Mouse (Mus musculus): ENCODE measurements at regions not wholly inside any gene's neighbourhood (a gene's known extent, or its start where the extent isn't known, plus 50 kb on each side); places are given as distances from the start of the nearest gene placed in this dataset.

DNA sequence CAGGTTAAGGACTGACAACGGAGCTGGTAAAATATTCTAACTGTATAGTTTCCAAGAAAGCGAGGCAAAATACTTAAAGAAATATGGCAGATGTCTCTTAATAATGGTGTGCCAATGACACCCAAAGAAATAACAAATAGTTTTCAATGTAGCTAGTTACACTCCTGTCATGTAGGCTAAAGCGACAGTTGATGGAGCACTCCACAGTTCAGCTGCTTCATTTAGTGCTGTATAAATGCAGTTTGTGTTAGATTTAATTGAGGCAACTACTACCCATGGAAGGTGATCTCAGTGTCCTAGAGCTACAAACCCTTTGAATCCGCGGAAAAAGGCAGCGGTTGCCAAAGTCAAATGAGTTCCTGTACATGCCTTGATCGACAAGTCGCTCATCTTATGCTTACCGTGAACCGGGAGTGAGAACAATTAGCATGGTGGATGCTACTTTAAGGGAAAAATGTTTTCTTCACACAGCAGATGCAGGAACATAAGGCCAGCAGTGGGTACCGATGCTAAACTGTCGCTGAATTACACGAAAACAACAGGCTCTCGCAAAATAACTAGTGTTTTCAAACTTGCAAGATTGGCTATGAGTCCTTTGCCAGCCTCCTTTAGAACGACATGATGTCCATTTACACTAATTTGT lies 961.4 kb downstream of the Mat2b start:
- no peak for DNase-seq (ENCODE audit: low spot score)

DNA sequence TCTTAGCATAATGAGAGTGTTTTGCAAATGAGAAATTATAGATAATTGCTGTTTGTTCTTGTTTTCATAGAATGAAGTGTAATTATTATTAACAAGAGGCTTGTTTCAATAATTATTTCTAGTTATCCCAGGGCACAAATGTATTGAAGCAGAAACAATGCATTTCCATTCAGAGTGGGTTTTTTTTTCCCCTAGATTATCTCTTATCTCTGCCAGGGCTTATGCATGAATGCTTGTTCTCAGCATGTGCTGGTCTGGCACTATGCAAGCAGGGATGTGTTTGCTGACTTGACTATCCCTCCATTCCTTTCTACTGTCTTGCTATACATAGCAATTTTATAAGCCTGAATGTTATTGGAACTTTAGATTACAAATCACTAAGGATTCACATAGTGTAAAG lies 971.4 kb downstream of the Mat2b start:
- no peak for DNase-seq (ENCODE audit: low spot score)

DNA sequence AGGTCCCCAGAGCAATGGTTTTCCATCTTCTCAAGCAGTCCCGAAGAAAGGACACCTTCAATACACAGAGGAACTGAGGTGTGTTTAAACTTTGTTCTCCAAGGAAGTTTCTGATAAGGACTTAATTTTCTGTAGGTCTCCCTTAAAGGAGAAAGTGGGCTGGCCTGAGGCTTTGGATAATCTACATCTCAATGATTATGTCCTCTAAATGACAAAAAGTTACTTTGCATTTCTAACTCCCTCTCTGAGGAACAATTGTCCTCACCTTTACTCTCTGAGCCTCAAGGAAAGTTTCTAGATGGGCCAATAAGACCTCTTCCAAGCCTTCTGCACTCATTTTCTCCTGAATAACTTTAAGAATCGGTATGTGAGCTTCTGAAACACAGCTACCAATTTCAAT lies 1016.5 kb downstream of the Mat2b start:
- DNase-seq (ENCODE audit: low spot score): no peak

DNA sequence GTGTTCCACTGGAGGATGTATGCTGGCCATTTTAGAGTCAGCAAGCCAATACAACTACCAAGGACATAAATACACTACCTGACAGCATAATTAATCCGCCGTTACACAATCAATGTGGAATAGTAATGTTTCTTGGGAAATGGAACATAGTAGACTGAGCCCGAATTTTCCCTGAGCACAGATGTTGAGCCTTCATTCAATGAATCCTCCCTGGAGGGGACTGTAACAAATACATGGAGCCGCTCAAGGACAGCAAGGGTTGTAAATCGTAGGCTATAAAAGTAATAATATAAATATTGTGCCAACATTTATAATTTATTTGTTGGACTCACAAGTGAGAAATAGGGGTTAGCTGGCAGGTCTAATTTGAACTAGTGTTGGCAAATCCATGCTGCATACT lies 1041.4 kb downstream of the Mat2b start:
- no peak for DNase-seq (ENCODE audit: low spot score)

DNA sequence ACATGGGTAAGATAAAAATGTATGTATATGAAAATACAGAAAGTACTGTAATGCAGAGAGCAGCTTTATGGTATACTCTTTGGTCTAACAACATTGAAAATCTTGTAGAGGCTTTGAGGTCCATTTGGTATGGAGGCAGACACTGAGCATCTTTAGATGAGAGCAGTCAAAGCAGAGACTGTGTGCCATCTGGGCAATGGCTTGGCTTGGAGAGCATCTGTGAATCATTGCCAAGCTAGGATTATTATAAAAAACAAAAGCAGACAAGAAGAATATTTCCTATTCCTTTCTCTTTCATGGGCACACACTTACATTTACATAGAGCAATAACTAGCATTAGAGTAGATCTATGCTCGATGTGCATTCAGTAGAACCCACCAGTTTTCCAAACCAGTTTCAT lies 1075.6 kb downstream of the Mat2b start:
- DNase-seq (ENCODE audit: low spot score): no peak

DNA sequence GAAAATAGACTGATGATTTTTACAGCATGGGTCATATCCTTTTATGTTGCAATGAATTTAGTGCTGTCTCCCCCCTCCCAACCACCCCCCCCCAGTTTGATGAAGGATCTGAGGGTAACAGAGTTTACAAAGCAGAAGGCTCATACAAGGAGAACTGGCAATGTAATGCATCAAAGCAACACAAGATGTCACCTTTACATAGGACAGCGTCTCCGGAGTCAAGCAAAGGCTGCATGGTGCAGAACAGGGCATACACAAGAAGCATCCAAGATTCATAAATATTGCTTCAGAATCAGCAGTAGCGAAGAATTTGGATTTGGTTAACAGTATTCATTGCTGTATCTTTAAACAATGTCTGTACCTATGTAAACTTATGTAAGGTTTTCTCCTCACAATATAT lies 1079.2 kb downstream of the Mat2b start:
- DNase-seq (ENCODE audit: low spot score): no peak

DNA sequence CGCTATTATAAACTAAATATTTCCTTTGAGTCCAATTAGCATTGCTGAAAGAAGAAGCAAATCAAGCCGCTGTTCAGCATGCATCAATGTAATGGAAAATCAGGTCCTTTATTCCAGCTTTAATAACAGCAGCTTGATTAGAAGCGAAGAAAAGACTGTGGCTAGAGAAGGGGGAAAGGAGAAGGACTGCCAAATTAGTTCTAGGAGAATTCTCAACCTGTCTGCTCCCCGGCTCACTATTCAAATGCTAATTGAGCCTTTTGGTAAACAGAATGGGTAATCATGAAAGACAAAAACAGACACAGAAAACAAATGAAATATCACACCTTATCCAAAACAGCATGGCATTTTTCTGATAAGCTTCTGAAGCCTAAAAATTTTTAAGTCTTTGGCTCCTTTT lies 1098.5 kb downstream of the Mat2b start:
- no peak for DNase-seq (ENCODE audit: low spot score)

DNA sequence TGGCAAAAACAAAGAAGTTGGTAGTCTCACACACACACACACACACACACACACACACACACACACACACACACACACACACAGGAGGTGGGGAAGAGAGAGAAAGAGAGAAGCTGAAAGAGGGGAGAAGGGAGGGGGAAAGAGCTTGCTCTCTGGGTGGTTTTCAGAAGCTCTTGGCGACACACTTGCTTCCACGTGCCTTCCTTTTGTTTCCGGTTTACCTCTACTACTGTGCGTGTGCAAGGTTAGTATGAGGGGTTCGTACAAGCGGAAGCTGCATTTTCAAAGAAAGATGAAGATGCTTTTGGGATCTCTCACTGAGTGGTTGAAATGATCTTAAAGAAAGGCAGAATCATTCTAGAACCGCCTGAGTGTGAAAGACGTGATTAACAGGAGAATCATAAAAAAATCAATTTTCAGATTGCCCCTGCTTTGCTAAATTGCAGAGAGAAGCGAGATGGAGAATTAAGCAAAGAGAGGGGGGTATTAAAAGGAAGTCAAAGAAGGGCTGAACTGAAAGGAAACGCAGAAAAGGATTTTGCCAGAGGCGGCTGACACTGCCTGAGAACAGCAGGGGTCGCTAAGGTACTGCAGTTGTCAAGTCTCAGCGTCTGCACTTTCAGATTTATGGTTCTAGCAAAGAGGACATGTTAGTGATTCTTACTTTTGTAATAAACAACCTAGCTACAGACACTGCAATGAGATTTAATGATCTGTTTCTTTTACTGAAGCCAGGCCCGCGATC lies 1106.2 kb downstream of the Mat2b start:
- peak; percentile 37 for DNase-seq (ENCODE audit: low spot score)

DNA sequence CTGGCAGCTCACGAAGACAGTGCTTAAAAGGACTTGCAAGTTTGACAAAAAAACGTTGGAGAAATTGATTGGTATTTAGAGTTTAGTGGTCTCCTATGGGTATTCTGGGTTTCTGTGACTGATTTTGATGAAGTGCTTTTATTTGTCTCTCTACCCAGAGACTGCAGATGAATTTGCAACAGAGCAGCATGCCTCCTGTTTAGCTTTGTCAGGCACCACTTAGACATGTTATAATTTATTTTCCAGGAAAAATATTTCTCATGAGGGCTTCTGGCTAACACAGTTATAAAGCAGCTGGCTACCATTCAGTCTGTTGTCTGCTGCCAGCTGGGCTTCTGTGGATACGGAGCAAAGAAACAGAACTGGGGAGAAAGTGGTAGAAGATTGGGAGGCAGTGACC lies 1136.7 kb downstream of the Mat2b start:
- DNase-seq (ENCODE audit: low spot score): no peak

DNA sequence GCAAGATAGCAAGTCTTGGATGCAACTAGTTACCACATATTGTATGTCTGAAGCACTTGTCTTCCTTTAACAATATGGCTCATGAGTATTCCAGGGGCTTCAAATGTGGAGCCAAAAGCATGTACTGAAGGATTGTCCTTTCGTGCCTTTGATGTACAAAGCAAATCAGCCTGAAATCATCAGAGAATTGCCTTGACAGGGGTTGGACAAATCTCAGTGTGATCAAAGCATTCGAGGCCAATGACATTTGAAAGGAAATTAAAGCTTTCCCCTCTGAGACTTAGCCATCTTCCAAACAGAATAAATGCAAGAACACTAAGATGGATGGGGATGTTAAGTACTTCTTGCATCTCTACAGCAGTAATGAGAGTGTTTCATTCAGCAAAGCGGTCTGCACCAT lies 1144.9 kb downstream of the Mat2b start:
- no peak for DNase-seq (ENCODE audit: low spot score)

DNA sequence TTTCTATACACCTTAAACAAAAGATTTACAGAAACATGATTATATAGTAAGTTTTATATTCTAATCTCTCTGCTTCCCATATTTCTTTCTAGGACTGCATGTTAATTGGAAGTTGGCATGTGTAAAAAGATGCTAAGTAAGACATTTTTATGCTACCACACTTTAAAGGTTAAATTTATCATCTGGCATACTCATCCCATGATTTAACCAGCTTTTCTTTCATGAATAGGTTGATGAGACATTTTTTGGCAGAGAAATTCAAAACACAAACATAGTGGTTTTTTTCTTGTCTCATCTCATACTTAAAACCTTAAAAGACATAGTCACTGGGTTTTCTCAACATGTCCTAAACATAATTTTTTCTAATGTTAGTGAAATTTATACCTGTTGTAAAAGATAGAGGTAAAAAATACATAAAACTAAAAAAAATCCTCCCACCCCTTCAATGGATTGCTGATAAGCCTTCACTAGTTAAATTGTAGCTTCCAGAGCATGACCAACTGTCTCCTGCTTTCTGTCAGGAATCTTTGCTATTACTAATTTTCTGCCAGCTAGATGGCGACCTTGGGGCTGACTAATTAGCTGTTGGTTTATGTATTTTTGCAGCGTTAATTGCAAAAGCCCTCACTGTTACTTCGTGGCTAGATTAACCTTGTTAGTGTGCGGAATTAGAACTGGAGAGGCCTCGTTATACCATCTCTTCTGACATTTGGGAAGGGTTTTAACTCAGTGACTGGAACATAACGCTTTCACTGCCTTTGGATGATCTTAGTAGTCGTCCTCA lies 1169.9 kb downstream of the Mat2b start:
- DNase-seq (ENCODE audit: low spot score): no peak

DNA sequence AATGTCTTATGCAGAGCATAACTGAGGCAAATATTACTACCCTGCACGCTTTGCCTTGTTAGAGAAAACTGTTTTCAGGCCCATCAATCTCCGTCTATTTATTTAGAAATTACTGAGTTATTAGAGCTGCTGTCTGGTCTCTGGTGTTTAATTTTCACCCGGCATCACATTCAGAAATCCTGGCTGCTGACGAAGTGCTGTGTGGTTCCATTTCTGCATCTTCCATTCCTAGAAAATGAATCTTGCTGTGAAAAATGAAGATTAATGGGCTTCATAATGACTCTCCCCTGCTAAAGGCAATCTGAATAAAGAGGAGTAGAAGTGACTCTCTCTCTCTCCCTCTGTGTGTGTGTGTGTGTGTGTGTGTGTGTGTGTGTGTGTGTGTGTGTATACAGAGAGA lies 1199.8 kb downstream of the Mat2b start:
- no peak for DNase-seq (ENCODE audit: low spot score)

DNA sequence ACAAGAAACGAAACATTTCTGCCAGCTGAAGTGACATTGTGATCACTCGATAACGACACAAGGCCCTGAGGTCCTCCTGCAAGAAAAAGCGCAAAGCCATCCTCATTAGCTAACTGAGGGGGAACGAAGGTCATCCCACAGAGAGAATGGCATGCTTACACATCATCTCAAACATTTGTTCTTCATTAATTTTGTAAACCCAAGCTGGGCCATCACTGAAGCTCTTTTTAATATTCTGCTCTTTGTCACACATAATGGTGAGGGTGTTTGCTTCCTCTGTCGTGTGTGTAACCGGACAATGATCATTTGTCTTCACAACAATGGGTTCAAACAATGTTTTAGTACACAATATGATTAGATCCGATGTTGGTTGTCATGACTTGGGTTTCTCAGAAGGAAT lies 1217.9 kb downstream of the Mat2b start:
- DNase-seq (ENCODE audit: low spot score): no peak

DNA sequence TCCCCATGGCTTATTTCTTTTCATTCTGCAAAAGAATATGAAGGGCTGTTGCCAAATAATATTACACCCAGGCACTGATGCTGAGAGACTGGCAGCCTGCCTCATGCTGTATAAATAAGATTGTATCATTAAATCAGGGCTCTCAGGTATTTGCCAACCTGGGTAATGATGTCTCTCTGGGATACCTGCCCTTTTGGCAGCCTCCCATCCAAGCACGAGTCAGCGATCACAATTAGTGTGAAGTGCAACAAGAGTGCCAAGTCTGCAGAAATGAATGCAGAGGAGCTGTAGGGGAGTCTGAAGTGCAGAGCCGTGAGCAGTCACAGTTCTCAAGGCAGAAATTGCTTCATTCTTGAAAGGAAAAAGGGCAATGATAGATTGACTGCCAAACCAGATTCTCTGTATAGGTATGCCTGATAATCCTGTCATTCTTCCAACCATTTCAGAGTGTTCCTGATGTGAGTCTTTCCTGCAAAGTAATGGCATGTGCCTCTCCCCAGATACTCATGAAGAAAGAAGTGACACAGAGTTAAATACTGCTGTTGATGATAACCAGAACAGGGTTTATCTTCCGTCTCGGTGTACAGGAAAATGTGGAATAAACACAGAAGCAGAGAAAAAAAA lies 1241.6 kb downstream of the Mat2b start:
- DNase-seq (ENCODE audit: low spot score): no peak

DNA sequence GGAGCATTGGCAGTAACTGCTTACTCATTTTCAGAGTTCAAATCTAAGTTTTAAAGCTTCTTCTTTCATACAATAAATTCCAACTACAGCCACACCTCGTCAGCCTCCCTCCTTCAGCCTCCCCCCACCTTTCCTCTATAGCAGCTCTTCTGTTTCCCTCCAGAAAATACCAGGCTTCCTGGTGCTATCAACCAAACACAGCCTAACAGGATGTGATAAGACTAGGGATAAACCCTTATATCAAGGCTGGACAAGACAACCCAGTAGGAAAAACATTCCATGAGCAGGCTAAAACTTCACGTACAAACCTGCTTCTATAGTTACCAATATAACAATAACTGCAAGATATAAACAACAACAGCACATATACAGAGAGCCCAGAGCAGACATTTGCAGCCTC lies 1248.6 kb downstream of the Mat2b start:
- DNase-seq (ENCODE audit: low spot score): no peak

DNA sequence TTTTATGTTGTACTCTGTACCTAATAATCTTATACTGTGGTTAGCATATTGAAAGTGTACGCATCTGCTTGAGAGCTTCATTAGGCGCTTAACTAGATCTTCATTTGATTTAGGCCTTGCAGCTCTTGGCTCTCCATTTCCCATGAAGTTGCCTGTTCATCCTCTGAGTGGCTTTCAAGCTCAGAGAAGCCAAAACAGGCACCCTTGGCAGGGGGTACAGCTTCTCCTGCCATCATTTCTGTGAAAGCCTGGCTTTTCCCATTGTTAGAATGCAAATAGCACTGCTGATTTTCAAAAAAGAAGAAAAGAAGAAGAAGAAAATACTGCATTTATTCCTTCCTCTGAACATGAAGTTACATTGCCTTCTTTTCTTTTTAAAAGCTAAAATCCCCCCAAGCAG lies 1283.3 kb downstream of the Mat2b start:
- DNase-seq (ENCODE audit: low spot score): no peak

DNA sequence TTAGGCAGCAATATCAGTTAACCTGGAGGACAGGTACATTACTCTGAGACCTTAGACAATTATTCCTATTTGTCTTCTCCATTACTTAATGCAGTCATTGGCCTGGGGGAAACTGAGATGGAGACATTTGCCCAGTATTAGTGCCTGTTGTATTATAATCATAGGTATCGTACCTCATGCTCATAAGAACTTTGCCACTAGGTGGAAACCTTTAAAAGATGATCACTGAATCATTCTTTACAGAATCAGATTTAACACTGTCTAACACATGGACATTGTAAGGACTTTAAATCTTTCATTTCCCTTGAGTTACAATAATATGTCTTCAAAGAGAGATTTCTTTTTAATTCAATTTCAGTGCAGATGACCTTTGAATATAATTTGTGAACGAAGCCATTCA lies 1283.8 kb downstream of the Mat2b start:
- DNase-seq (ENCODE audit: low spot score): peak; percentile 15

DNA sequence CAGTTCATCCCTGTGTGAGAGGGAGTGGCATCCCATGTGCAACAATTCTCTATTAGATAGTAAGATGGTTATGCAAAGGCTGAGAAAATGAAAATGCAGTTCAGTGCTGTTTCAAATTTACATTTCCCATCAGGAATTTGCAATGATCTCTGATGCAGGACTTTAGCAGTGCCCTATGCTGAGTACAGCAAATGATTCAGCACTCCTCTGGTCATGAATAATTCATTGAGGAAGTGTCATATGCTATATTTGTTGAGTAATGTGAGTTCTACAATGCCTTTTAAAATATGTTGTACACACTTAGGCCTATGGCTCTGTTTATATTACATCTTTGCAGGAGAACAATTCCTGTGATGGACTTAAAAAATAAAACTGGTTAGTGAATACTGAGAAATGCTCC lies 1330.2 kb downstream of the Mat2b start:
- DNase-seq (ENCODE audit: low spot score): no peak

DNA sequence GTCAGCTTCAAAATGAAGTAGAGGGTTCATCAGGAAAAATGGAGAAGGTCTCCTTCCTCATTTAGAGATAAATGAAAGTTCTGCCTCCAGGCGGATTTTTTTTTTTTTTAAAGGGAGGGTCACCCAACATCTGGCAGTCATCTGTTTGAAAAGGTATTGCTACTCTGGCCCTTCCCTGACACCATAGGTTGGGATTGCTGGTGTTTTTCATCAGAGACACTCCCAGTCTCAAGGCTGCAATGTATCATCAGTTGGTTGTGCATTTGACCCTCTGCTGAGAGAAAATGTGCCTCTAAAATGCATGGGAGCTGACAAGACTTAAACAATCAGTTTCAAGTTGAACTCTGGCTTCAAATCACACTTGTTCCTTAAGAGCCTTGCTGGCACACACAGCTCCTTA lies 1344.4 kb downstream of the Mat2b start:
- DNase-seq (ENCODE audit: low spot score): no peak
